Mouse (Mus musculus) testis, postnatal 10 days (tissue): ENCODE measurements around the gene Higd1c.
"Not testable (repeated sequence)": the region's sequence is repeated elsewhere in the genome, so short reads cannot be mapped to it uniquely, and the experiment has no call there.

Source experiments
- DNase-seq: peaks from one replicate; pipeline ENCODE4 v3.0.0; 2021; ENCODE audit warnings: low spot score

Gene Higd1c

GRCm38 (mm10) chr15:100355876-100356275, 8.5 kb upstream of the Higd1c start:
- no peak for DNase-seq

GRCm38 (mm10) chr15:100365967-100366366, 1.6 kb downstream of the Higd1c start:
- not testable (repeated sequence) for DNase-seq

- no peak for DNase-seq
Measured at GRCm38 (mm10) chr15:100367119-100367518, 2.8 kb downstream of the Higd1c start.

- peak; percentile 73 for DNase-seq
Measured at GRCm38 (mm10) chr15:100375066-100375465, 10.7 kb downstream of the Higd1c start.

- DNase-seq, result not testable (repeated sequence)
Measured at GRCm38 (mm10) chr15:100377847-100378505, 13.6 kb downstream of the Higd1c start.

GRCm38 (mm10) chr15:100379658-100380057, 15.3 kb downstream of the Higd1c start:
- no peak for DNase-seq

- DNase-seq, result no peak
Measured at GRCm38 (mm10) chr15:100380104-100380503, 15.8 kb downstream of the Higd1c start.

GRCm38 (mm10) chr15:100385705-100386104, 21.4 kb downstream of the Higd1c start:
- DNase-seq, result no peak

- no peak for DNase-seq
Measured at GRCm38 (mm10) chr15:100387544-100388223, 23.3 kb downstream of the Higd1c start.

- no peak for DNase-seq
Measured at GRCm38 (mm10) chr15:100388224-100388835, 24.0 kb downstream of the Higd1c start.

- no peak for DNase-seq
Measured at GRCm38 (mm10) chr15:100388886-100389285, 24.5 kb downstream of the Higd1c start.

GRCm38 (mm10) chr15:100391066-100391465, 26.7 kb downstream of the Higd1c start:
- no peak for DNase-seq

GRCm38 (mm10) chr15:100391599-100391998, 27.3 kb downstream of the Higd1c start:
- no peak for DNase-seq

- no peak for DNase-seq
Measured at GRCm38 (mm10) chr15:100393016-100393415, 28.7 kb downstream of the Higd1c start.

GRCm38 (mm10) chr15:100395561-100395960, 31.2 kb downstream of the Higd1c start:
- DNase-seq, result no peak

GRCm38 (mm10) chr15:100400592-100401250, 36.4 kb downstream of the Higd1c start:
- DNase-seq, result no peak

- DNase-seq, result no peak
Measured at GRCm38 (mm10) chr15:100401811-100402210, 37.5 kb downstream of the Higd1c start.

GRCm38 (mm10) chr15:100402347-100402746, 38.0 kb downstream of the Higd1c start:
- no peak for DNase-seq

- DNase-seq, result no peak
Measured at GRCm38 (mm10) chr15:100402798-100403197, 38.5 kb downstream of the Higd1c start.

GRCm38 (mm10) chr15:100403318-100404000, 39.1 kb downstream of the Higd1c start:
- DNase-seq, result peak; percentile 55

GRCm38 (mm10) chr15:100406088-100406487, 41.7 kb downstream of the Higd1c start:
- DNase-seq, result no peak
